In the genomic region with DNA sequence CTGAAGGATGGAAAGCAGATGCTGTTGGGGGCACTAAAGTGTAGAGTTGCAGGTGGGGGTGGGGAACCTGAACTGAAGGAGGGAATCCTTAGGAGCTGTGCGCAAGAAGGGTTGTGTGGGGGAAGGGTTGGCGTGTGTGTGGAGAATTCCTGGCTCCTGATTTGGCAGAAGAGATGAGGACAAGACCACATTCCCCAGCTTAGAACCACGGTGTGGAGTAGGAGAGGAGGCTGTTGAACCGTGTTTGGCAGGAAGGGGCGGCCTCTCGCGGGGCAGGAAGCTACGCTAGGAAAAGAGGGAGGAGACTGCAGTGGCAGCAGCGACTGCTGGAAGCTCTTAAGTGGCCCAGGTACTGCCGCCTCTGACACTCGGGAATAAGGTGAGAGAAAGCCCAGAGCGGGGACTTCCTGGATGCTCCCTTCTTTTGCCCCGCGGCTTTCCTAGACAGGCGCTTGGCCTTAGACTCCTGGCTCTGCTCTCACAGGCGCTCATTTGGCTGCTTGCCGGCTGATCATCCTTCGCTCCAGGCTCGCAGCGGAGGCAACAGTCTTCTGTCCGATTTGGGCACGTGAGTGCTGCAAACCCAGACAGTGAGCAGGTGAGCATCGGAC, we compare ENCODE assay signal across 8 mouse cellular contexts. TPM values are rescaled to one million over a fixed set of nuclear protein-coding genes. Genes with fewer than 3 reads are reported as not detected.
DNase-seq lines count a peak whose midpoint lies in the region; ATAC-seq and TF ChIP-seq lines count a peak whose summit lies in the region.

A gene (plus strand): TSS at position 275 of the 611 bp plus-strand sequence.

- no peaks in the 10 kb centered on the region for H3K4me1 ChIP-seq in hindbrain, postnatal 0 days (ENCODE audit: insufficient read depth, low read length)

- WGBS in hindbrain, postnatal 0 days: 23% methylated on average over 23 of the region's 23 CpGs

- no peaks in the 10 kb centered on the region for H3K36me3 ChIP-seq in hindbrain, postnatal 0 days (ENCODE audit: insufficient read depth, low read length)

- TF ChIP-seq CTCF in hindbrain, postnatal 0 days (IDR thresholded peaks at IDR 0.05; ENCODE audit: low read depth): peak; percentile 20; the same call in 1 of the 2 replicates

- peak within 1 kb of the TSS; percentile 57 for H3K4me2 ChIP-seq in hindbrain, postnatal 0 days (ENCODE audit: low read depth, low read length)

- H3K27me3 ChIP-seq in hindbrain, postnatal 0 days (ENCODE audit: insufficient read depth, low read length): no peaks in the 10 kb centered on the region

- peak within 1 kb of the TSS; percentile 43 for H3K4me3 ChIP-seq in hindbrain, postnatal 0 days (ENCODE audit: low read length)

- ATAC-seq in hindbrain, postnatal 0 days: peak; percentile 97

- peak within 1 kb of the TSS; percentile 45 for H3K9ac ChIP-seq in hindbrain, postnatal 0 days (replicated peaks; ENCODE audit: low read length)

- DNase-seq in T-cell, adult 2 months (ENCODE audit: low spot score): peak; percentile 40
- peak; percentile 54 for DNase-seq in cerebellum, adult 9-11 months
- peak; percentile 22 to 33 for DNase-seq in frontal cortex, postnatal 14 days (ENCODE audit: low spot score in 2 of 2)
- DNase-seq in hindbrain, postnatal 0 days (ENCODE audit: low spot score): peak; percentile 63
- DNase-seq in layer of hippocampus, postnatal 36 days: peak; percentile 33 to 53
- peak; percentile 55 for DNase-seq in lung, postnatal 10 days
- peak; percentile 61 for DNase-seq in retina, postnatal 1 day
- DNase-seq in urinary bladder, postnatal 36 days (ENCODE audit: low spot score in 2 of 2): peak; percentile 6 to 32

- H3K9me3 ChIP-seq in hindbrain, postnatal 0 days (ENCODE audit: low read length): no peaks in the 10 kb centered on the region

- peak within 1 kb of the TSS; percentile 61; the same call in 1 of the 2 replicates for H3K27ac ChIP-seq in hindbrain, postnatal 0 days

RNA-seq across cellular contexts. Expression of the gene that starts here (rescaled TPM):
- total RNA-seq in hindbrain, postnatal 0 days (2014; rRNA removed): 11.3 and 15.2 TPM in 2 replicates
- 25.6 and 27.1 TPM in 2 replicates for polyA plus RNA-seq in hindbrain, postnatal 0 days (2015; fragmentation: Nextera tagmentation; extraction: Ambion mirVana)
- total RNA-seq in layer of hippocampus, postnatal 36 days (2021): 10 to 100 TPM in 1 of 2 experiments, 1 to 10 TPM in 1; 8.8 to 10.8 TPM

Comparison
In these comparisons a context has a peak if more than half of its experiments do, and no peak if none do; other contexts are left out.
1. Peak in every context shown above with its lines: DNase-seq, ATAC-seq, H3K4me3 ChIP-seq and H3K27ac ChIP-seq.